Mouse (Mus musculus): ENCODE measurements around the gene Msrb1.
"Not testable (repeated sequence)": the region's sequence is repeated elsewhere in the genome, so short reads cannot be mapped to it uniquely, and the experiment has no call there.

Msrb1 gene

GRCm38 (mm10) chr17:24719494-24720222 is 16.8 kb upstream of the Msrb1 start:
- peak; percentile 98 for DNase-seq (ENCODE audit: low read depth)

- DNase-seq (ENCODE audit: low read depth), result not testable (repeated sequence)
Measured at GRCm38 (mm10) chr17:24720616-24721015, 15.8 kb upstream of the Msrb1 start.

DNA sequence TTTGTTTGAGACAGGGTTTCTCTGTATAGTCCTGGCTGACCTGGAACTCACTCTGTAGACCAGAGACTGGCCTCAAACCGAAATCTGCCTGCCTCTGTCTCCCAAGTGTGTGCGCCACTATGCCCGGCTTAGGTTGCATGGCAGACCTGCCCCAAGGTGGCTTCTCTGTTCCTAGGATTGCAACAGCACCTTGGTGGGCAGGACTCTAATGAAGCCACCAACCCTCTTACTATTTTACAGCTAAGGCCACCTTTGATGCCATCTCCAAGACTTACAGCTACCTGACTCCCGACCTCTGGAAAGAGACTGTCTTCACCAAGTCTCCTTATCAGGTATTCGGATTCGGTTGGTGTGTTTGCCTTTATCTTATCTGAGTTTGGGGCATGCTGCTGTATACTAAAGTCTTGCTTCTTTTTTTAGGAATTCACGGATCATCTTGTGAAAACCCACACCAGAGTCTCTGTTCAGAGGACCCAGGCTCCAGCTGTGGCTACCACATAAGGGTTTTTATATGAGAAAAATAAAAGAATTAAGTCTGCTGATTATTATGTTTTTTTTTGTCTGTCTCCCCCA is 15.0 kb upstream of the Msrb1 start:
- not testable (repeated sequence) for DNase-seq (ENCODE audit: low read depth)

GRCm38 (mm10) chr17:24722220-24722924 is 14.1 kb upstream of the Msrb1 start:
- no peak for DNase-seq (ENCODE audit: low read depth)

GRCm38 (mm10) chr17:24723122-24723880 is 13.1 kb upstream of the Msrb1 start:
- DNase-seq (ENCODE audit: low read depth), result no peak

DNA sequence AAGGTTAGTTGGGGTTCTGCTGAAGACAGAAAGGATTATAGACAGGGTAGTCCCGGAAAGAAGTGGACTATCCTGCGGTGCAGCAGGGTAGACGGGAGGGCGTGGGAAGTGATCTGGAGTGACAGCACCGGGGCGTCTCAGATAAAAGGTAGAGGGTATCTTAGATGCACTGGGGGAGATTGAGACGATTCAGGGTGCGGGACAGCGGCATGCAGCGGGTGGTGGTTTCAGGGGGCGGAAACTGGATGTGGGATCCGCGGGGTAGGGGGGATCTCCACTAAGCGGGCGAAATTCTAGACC is 12.6 kb upstream of the Msrb1 start:
- no peak for DNase-seq (ENCODE audit: low read depth)

GRCm38 (mm10) chr17:24724184-24724583 is 12.3 kb upstream of the Msrb1 start, which contains the start of gene Ndufb10:
Ndufb10 (minus strand) TSS chr17:24724478.
- DNase-seq (ENCODE audit: low read depth), result peak; percentile 88

GRCm38 (mm10) chr17:24725637-24726390 is 10.6 kb upstream of the Msrb1 start:
- DNase-seq (ENCODE audit: low read depth), result no peak

DNA sequence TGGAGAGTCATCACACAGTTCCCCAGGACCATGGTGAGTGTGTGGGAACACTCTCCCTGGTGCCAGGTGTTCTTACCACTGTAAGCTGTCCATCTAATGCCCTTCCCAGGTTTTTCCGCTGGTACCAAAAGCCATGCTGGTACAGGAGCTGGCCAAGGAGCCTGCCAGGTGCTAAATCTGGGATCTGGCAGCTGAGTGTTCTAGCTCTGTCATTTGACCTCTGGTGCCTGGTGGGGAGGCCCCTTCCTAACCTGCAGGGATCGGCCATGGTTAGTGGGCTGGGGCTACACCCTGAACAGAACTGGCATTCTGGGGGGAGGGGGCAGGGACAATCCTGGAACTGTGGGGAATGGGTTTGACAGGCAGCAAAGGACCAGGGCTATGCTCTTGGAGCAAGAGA is 8.8 kb upstream of the Msrb1 start, which contains the start of gene Rpl3l:
Gene Rpl3l, plus strand, starts transcription at position 203 of the 400 bp plus-strand sequence.
- no peak for DNase-seq (ENCODE audit: low read depth)

DNA sequence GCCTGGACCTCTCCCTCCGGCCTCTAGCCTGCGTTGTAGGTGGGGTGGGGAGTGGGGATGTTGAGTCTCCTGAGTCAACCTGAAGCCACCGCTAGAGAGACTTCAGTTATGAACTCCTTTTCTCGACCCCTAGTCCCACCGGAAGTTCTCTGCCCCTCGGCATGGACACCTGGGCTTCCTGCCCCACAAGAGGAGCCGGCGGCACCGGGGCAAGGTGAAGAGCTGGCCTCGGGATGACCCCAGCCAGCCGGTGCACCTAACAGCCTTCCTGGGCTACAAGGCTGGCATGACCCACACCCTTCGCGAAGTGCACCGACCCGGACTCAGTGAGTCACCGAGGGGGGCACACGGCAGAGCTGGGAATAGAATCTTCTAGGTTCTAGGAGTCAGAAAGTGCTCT is 8.3 kb upstream of the Msrb1 start:
- DNase-seq (ENCODE audit: low read depth), result no peak

- DNase-seq (ENCODE audit: low read depth), result no peak
Measured at GRCm38 (mm10) chr17:24729067-24729466, 7.4 kb upstream of the Msrb1 start.

GRCm38 (mm10) chr17:24730787-24731186 is 5.7 kb upstream of the Msrb1 start:
- DNase-seq (ENCODE audit: low read depth), result no peak

DNA sequence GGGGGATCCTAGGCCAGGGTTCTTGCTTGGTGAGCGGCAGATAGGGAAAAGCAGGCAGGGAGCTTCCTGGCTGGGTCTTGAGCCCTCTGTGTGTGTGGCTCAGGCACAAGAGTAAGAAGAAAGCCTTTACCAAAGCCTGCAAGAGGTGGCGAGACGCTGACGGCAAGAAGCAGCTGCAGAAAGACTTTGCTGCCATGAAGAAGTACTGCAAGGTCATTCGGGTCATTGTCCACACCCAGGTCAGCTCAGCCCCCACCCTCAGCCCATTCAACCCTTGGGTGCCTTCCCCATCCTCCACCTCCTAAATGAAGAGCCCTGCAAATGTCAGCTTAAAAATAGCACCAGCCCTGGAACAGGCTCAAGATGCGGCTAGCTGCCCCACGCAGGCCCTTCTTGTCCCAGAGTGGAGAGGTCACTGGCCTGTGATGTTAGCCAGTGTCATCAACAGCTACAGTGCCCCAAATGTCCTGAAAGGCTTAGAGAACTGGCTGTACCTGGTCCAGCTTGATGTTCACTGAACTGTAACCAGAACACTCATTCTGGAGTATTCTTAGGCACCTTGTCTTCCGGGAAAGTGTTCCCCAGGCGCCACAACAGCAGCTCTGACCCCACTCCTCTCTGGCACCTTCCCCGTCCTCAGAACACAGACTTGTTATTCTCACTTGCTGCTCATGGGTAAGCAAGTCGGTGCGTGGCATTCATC is 4.1 kb upstream of the Msrb1 start:
- DNase-seq (ENCODE audit: low read depth), result no peak

DNA sequence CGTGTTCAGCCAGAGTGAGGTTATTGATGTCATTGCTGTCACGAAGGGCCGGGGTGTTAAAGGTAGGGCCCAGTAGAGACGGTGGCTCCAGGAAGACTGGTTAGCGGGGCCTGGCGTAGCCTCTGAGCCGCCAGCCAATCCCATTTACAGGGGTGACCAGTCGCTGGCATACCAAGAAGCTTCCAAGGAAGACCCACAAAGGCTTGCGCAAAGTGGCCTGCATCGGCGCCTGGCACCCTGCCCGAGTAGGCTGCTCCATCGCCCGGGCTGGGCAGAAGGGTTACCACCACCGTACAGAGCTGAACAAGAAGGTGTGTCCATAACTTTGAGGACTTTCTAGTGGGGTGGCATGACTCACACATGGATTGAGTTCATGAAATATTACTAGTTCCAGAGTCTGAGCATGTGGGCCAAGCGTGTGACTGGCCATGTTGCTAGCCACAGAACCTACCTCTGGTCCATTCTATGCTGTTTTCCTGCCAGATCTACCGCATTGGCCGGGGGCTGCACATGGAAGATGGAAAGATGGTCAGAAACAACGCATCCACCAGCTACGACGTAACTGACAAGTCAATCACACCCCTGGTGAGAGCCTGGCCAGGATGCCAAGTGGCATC is 2.9 kb upstream of the Msrb1 start:
- DNase-seq (ENCODE audit: low read depth), result no peak

DNA sequence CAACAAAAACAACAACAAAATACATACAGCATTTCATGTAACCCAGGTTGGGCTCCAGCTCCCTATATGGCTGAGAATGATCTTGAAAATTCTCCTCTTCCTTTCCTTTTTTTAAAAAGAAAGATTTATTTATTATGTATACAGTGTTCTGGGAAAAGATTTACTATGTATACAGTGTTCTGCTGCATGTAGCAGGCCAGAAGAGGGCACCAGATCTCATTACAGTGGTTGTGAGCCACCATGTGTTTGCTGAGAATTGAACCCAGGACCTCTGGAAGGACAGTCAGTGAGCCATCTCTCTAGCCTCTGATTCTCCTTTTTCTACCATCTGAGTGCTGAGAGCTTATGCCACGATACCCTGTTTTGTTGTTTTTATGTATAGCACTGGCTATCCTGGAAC is 1.9 kb upstream of the Msrb1 start:
- no peak for DNase-seq (ENCODE audit: low read depth)

DNA sequence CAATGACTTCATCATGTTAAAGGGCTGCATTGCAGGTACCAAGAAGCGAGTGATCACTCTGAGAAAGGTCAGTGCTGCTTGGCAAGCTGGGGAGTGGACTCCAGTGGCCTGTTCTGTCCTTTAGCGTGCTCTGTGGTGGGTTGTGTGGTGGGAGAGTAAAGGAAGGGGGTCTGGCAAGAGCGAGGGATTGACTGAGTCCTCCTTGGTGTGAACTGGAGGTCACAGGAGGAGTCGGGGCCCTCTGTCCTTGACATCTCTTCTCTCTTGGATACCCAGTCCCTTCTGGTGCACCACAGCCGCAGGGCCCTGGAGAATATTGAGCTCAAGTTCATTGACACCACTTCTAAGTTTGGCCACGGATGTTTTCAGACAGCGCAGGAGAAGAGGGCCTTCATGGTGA is 996 bp upstream of the Msrb1 start:
- DNase-seq (ENCODE audit: low read depth), result no peak

- DNase-seq (ENCODE audit: low read depth), result no peak
Measured at GRCm38 (mm10) chr17:24737135-24737810, 831 bp downstream of the Msrb1 start.

GRCm38 (mm10) chr17:24738238-24738637 is 1.8 kb downstream of the Msrb1 start:
- no peak for DNase-seq (ENCODE audit: low read depth)

DNA sequence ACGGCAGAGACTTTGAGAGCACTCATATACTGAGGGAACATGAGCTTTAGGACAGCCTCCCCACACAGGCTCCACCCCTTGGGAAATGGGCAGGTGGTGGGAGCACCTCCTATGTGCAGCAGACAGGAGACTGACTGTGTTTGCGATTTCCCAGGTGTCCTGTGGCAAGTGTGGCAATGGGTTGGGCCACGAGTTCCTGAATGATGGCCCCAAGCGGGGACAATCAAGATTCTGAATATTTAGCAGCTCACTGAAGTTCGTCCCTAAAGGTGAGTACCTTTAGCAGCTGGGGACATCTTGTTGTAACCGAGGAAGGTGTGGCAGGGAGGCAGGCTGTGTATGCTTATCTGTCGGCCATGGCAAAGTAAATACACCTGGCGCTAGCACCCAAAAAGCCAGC is 3.5 kb downstream of the Msrb1 start:
- no peak for DNase-seq (ENCODE audit: low read depth)

GRCm38 (mm10) chr17:24742307-24742706 is 5.9 kb downstream of the Msrb1 start:
- DNase-seq (ENCODE audit: low read depth), result no peak

Measured in fibroblast of lung, adult 2 months (primary cell).